Mouse (Mus musculus) layer of hippocampus, adult 8-10 months (tissue): Measurements from ENCODE around the gene Alcam. TPM values are rescaled to one million over a fixed set of nuclear protein-coding genes. Genes with fewer than 3 reads are reported as not detected.

ENCODE experiments used
- DNase-seq, 2 experiments: peaks; one replicate each; pipeline ENCODE4 v3.0.0; 2022; ENCODE audit warnings: low spot score in 2 of 2
- total RNA-seq, 4 experiments: library from RNA; stranded (reverse); gene quantifications; 2 replicates each; pipeline ENCODE4 v1.2.4; 2022

Alcam gene
- total RNA-seq, 4 experiments from 2014 or later = 113 to 136 (median 125) TPM

- DNase-seq = no peak
These were observed 10.0 kb downstream of the Alcam start for GRCm38 (mm10) chr16:52443635-52444505.

GRCm38 (mm10) chr16:52443055-52443454, 10.8 kb downstream of the Alcam start:
- no peak for DNase-seq

- DNase-seq = no peak
These were observed 14.3 kb downstream of the Alcam start for GRCm38 (mm10) chr16:52439600-52439999.

- no peak for DNase-seq
These were observed 14.9 kb downstream of the Alcam start for GRCm38 (mm10) chr16:52439007-52439406.

- no peak for DNase-seq
These were observed 15.5 kb downstream of the Alcam start for GRCm38 (mm10) chr16:52438216-52438904.

GRCm38 (mm10) chr16:52433189-52433588, 20.7 kb downstream of the Alcam start:
- DNase-seq = no peak

- no peak for DNase-seq
These were observed 21.8 kb downstream of the Alcam start for GRCm38 (mm10) chr16:52432072-52432471.

- no peak for DNase-seq
These were observed 22.3 kb downstream of the Alcam start for GRCm38 (mm10) chr16:52431590-52431989.

- DNase-seq = no peak
These were observed 23.8 kb downstream of the Alcam start for GRCm38 (mm10) chr16:52430073-52430472.

- DNase-seq = no peak
These were observed 24.2 kb downstream of the Alcam start for GRCm38 (mm10) chr16:52429661-52430060.

GRCm38 (mm10) chr16:52428505-52428904, 25.4 kb downstream of the Alcam start:
- DNase-seq = peak; percentile 49 to 57

- DNase-seq = no peak
These were observed 35.2 kb downstream of the Alcam start for GRCm38 (mm10) chr16:52418568-52419158.

- no peak for DNase-seq
These were observed 35.9 kb downstream of the Alcam start for GRCm38 (mm10) chr16:52417982-52418381.

GRCm38 (mm10) chr16:52417146-52417545, 36.7 kb downstream of the Alcam start:
- no peak for DNase-seq

GRCm38 (mm10) chr16:52413714-52414113, 40.2 kb downstream of the Alcam start:
- DNase-seq = no peak

- DNase-seq = no peak
These were observed 47.8 kb downstream of the Alcam start for GRCm38 (mm10) chr16:52406072-52406471.

- DNase-seq = no peak
These were observed 48.6 kb downstream of the Alcam start for GRCm38 (mm10) chr16:52405272-52405671.

- DNase-seq = no peak
These were observed 54.8 kb downstream of the Alcam start for GRCm38 (mm10) chr16:52399112-52399511.

- DNase-seq = no peak
These were observed 67.0 kb downstream of the Alcam start for GRCm38 (mm10) chr16:52386781-52387300.

- DNase-seq = no peak
These were observed 70.3 kb downstream of the Alcam start for GRCm38 (mm10) chr16:52383456-52384185.
